Mouse (Mus musculus): ENCODE data around the gene Ccnc.
A peak's percentile ranks its signal among the peaks of the same experiment; 100 is the strongest.
"Not testable (repeated sequence)": the region's sequence is repeated elsewhere in the genome, so short reads cannot be mapped to it uniquely, and the experiment has no call there.

The Ccnc gene

DNA sequence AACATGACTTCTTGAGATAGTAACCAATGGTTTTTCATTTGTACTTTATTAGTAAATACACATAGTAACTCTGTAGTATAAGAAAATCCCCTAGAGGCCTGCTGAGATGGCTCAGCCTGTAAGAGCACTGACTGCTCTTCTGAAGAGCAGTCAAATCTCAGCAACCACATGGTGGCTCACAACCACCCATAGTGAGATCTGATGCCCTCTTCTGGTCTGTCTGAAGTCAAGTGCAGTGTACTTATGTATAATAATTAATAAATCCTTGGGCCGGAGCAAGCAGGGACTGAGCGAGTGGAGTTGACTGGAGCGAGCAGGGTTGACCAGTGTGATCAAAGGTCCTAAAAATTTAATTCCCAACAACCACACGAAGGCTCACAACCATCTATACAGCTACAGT lies 11.7 kb downstream of the Ccnc start:
- peak; percentile 34 to 42 for DNase-seq

DNA sequence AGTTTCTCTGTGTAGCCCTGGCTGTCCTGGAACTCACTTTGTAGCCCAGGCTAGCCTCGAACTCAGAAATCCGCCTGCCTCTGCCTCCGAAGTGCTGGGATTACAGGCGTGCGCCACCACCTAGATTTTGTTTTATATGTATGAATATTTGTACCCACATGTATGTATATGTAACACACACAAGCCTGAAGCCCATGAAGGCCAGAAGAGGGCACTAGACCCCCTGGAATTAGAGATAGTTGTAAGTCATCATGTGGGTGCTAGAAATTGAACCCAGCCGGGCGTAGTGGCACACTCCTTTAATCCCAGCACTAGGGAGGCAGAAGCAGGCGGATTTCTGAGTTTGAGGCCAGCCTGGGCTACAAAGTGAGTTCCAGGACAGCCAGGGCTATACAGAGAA lies 16.6 kb downstream of the Ccnc start:
- DNase-seq = not testable (repeated sequence)

DNA sequence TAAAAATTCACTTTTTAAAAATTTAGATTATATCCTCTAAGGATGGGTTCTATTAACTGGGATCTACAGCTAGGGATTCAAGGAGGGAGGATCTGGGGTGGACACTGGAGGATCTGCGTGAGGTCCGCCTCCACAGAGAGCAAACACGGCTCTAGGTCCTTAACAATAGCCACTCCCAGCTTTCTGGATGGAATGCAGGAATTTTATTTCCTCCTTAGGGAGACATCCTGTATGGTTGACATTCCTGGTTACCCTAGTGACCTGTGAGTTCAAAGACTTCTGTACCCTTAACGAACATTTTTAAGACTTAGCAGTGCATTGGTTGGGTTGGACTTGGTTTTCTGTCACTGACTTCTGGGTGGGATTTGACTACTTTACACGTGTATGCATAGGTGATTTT lies 18.2 kb downstream of the Ccnc start:
- no peak for DNase-seq

- DNase-seq = no peak
Measured at GRCm38 (mm10) chr4:21755123-21755789, 27.8 kb downstream of the Ccnc start.

DNA sequence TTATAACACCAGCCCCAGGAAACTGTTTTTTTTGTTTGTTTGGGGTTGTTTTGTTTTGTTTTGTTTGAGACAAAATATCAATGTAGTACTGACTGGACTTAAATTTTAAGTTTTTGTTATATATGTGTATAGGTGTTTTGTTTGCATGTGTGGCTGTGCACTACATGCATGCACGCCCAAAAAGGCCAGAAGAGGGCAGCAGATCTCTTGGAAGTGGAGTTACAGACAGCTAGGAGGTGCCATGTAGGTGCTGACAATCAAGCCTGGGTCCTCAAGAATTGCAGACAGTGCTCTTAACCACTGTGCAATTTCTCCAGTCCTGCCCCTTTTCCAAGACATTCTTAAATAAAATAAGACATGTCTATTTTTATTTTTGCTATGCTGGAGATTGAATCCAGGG lies 31.4 kb downstream of the Ccnc start:
- DNase-seq = peak in 1 of 2 experiments; percentile 18

DNA sequence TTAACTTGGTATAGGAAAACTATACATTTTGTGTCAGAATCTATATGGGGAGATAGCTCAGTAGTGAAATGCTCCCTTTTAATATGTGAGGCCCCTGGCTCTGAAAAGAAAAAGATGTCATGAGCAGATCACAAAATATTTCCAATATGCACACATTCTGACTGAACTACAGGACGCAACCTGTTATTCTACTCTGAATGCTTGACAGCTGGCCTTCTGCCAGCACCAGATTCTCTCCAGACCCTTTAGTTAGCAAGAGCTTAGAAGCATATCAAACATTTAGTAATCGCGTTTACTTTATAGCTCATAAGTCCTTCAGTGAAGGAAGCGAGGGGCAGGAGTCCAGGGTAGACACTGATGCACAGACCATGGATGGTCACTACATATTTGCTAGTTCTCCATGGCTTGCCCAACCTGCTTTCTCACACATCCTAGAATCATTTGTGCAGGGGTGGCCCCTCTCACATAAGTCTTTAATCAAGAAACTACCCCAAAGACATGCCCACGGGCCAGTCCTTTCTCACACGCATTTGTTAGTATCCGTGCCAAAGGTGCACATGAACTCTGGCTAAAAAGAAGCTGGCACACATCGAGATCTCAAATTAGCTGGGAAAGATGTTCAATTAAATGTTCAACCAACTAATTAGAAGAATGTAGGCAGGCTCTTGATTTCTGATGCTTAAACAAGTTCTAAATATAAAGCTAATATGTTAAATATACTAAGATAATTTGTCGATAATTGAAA lies 34.1 kb downstream of the Ccnc start:
- no peak for DNase-seq

DNA sequence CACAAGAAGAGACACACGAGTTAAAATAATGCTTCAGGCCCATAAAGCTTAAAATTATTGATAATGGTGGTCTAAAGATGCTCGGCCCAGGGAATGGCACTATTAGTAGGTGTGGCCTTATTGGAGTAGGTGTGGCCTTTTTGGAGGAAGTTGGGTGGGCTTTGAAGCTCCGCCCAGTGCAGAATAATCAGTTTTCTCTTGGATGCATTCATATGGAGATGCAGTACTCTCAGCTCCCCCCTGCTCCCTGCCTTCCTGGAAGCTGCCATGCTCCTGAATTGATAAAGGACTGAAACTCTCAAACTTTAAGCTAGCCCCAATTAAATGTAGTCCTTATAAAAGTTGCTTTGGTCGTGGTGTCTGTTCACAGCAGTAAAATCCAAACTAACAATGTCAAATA lies 36.3 kb downstream of the Ccnc start:
- no peak for DNase-seq

DNA sequence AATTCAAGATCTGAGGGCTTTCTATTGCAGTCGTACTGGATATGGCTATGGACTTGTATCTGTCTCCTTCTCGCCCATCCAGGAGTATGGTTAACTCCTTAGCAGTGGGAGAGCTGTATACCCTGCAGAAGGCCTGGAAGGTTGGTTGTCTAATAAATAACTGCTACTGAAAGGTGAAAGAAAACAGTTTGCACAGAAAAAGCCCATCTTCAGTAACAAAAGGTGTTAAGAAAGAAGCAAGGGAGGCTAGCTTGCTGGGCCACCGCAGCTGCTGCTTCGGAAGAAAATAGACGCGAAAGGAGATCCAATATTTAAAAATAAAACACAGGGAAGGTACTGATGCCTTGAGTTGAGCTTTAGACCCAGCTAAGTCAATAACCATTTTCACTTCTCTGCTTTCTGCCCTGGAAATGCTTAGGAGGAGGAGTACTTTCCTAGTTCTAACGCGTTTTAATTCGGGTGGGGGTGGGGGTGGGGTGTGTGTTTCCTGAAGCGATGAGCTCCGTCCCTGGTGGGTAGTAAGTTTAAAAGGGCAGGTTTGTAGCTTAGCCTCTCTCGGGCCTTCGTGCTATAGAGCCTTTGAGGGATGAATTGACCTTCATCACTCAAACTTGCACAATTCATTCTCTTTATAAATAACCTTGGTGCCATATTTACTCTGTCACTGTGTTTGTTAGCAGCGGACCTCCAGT lies 38.8 kb downstream of the Ccnc start:
- peak in 1 of 2 experiments; percentile 6 for DNase-seq

GRCm38 (mm10) chr4:21766863-21767304 lies 39.4 kb downstream of the Ccnc start, which contains the start of the genes Usp45 and Tstd3:
Gene Usp45 (plus strand): TSS chr4:21767156.
Gene Tstd3 (minus strand): TSS chr4:21767212.
- DNase-seq = peak; percentile 85 to 90

GRCm38 (mm10) chr4:21771064-21771463 lies 43.6 kb downstream of the Ccnc start:
- DNase-seq = no peak

DNA sequence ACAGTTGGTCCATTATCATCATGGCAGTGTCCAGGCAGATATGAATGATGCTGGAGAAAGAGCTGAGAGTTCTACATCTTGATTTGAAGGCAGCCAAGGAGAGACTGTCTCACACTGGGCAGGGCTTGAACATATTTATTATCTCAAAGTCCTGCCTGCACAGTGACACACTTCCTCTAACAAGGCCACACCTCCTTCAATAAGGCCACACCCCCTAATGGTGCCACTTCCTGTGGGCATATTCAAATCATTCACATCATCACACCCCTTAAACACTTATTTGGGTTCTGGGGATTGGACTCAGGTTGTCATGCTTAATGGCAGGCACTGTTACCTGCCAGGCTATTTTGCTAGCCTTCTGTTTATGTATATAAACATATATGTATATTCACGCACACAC lies 44.8 kb downstream of the Ccnc start:
- no peak for DNase-seq

DNA sequence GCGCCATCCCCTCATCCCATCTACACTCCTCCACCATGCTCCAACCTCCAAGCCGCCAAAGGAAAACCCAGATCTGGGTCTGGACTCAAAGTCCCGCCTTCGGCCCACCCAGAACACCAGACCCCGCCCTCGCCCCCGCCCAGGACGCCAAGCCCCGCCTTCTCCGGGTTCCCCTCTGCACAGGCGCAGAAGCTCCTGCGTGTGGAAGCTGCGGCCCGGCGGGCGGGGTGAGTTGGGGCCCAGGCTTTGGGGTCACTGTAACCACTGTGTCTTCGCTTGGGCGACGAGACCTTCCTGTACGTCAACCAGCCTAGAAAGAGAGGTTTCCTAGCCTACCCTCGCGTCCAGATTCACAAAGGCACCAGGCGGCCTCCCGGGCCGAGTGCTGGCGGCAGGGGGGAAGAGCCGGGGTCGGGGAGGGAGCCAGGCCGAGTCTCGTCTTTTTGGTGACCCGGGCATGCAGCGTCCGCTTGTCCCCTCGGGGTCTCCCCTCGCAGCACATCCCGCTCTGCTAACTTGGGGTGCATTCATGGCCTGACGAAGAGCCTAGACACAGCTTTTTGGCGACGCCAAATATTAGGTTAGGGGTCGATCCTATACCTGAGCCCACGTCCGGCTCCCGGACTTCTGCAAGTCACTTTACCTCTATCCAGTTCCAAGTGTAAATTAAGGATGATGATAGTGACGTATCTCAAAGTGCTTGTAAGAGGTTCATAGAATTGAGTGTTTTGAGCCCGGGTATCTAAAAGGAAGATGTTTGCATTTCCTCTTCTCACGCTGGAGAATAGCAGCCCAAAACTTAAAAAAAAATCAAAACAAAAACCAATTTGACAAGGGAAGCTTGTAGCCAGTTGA lies 48.8 kb downstream of the Ccnc start:
- peak; percentile 91 to 96 for DNase-seq

- DNase-seq = no peak
Measured at GRCm38 (mm10) chr4:21776946-21777265, 49.4 kb downstream of the Ccnc start.

DNA sequence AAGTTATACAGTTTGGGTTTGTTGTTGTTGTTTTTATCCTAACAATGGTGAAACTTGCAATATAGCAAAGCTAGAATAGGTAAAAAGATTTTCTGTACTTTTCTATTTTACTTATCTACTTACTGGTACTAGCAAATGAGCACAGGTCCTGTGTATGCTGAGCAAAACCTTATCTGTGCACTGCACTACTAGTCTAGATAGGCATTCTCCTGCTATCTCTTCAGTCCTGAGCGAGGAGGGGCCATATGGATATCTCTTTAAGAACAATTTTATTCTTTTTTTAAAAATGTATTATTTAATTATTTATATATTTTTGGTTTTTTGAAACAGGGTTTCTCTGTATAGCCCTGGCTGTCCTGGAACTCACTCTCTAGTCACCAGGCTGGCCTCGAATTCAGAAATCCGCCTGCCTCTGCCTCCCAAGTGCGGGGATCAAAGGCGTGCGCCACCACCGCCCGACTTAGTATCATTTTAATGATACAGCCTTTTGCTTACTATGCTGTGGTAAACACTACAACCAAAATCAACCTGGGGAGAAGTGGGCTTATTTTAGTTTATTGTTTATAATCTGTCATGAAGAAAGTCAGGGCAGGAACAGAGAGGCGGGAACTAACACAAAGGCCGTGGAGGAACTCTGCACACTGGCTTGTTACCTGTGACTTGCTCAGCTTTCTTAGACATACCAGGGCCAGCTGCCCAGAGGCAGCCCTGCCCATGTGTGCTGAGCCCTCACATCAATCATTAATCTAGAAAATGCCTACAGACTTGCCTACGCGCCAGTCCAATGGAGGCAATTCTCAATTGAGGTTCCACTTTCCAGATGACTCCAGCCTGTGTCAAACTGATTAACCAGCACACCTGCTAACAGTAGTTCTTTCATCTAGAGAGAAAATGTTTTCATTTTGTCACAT lies 53.6 kb downstream of the Ccnc start:
- peak; percentile 55 to 65 for DNase-seq

DNA sequence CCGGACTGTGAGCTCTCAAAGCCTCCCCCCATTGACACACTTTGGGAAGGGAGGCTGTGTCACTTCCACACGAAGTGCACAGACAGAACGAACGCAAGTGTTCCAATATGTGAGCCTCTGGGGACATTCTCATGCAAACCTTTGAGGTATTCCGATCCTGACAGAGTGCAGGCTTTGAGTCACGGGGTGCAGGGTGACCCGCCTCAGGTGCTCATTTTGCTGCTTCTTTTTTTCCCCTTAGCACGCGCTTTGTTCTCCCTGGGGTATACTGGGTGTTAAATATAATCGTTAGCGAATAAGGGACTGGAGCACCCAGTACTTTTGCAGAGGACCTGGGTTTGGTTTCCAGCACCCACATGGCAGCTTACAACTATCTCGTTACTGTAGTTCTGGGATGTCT lies 58.8 kb downstream of the Ccnc start:
- no peak for DNase-seq

DNA sequence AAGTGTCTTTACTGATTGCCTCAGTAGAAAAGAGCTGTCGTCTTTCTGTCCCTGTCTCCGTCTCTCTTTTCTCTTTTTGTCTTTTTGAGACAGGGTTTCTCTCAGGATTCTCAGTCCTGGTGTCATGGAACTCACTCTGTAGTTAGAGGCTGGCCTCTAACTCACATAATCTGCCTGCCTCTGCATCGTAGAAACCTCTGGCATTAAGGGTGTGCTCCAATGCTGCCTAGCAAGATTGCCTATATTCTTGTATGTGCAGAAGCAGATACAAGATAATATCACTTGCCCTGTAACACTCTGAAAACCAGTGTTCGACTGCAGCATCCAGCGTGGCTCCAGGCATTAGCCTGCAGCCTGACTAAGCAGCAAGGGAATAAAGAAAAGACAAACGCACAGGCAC lies 61.4 kb downstream of the Ccnc start:
- no peak for DNase-seq

- no peak for DNase-seq
Measured at GRCm38 (mm10) chr4:21789836-21790235, 62.3 kb downstream of the Ccnc start.

DNA sequence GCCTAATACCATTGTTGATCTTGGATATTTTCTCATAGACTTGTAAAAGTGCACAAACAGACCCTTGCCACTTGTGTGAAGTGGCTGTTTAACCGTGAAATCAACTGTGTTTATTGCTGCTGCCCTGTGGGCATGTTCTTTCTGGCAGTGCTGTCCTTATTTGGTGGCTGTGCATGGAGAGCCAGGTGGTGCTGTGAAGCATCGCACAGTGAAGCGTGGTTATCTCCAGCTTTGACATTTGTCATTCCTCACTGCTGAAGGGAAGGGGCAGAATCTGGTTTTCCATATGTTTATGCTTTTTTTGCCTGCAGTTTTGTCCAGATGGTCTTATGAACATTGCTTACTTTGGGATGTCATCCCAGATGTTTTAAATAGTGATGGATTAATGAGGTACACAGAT lies 66.1 kb downstream of the Ccnc start:
- DNase-seq = no peak

DNA sequence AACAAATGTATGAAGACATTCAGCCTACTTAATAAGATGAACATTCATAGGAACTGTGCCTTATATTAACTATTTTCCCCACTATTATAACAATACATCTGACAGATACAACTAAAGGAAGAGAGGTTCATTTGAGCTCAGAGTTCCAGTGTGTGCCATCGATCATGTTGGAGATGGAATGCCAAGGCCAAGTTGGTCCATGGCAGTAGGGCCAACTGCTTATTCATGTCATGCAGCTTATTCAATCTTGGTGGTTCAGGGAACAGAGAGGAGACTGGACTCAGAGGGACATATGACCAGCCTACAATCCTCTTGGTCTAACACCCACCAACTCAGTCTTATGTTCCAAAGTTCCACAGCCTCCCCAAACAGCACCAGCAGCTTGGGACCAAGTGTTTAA lies 73.5 kb downstream of the Ccnc start:
- no peak for DNase-seq

DNA sequence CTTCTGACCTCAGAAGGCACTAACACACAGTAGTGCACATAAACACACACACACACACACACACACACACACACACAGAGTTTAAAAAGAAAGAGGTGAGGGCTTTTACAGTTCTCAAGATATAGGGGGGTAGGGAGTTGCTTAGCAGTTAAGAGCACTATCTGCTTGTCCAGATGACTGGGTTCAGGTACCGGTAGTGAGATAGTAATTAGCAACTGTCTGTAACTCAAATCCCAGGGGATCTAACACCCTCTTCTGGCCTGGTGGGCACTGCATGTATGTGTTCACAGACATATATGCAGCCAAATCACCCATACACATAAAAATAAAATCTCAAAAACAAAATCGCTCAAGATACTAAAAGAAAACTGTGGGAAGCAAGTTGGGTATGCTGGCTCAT lies 74.1 kb downstream of the Ccnc start:
- no peak for DNase-seq

GRCm38 (mm10) chr4:21807204-21807603 lies 79.7 kb downstream of the Ccnc start:
- DNase-seq = no peak
